Mouse (Mus musculus): ENCODE data around the gene 1700014D04Rik. TPM values are rescaled to one million over a fixed set of nuclear protein-coding genes. Genes with fewer than 3 reads are reported as not detected.
"Not testable (repeated sequence)": the region's sequence is repeated elsewhere in the genome, so short reads cannot be mapped to it uniquely, and the experiment has no call there.

The 1700014D04Rik gene
- under 1 TPM; 0.14 to 0.38 TPM for total RNA-seq (2021)

DNA sequence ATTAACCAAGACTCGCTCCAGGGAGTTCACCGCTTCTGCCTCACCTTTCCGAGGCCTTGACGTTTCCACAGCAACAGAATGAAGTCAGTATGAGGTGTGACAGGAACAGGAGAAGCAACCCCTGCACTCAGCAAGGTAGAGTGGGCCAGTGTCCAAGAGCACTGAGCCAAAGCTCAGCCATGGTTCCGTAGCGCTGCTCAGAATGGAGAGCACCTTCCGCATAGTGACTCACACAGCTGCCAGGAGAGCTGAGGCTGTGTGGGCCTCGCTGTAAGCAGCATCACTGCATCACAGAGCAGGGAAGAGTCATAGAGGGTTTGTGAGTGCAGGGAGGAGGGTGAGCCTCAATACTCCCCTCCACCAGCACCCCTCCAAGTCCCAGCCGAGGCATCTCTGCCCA lies at the start of gene 1700014D04Rik:
1700014D04Rik (minus strand) TSS at position 42 of the 400 bp plus-strand sequence.
- no peak for DNase-seq

DNA sequence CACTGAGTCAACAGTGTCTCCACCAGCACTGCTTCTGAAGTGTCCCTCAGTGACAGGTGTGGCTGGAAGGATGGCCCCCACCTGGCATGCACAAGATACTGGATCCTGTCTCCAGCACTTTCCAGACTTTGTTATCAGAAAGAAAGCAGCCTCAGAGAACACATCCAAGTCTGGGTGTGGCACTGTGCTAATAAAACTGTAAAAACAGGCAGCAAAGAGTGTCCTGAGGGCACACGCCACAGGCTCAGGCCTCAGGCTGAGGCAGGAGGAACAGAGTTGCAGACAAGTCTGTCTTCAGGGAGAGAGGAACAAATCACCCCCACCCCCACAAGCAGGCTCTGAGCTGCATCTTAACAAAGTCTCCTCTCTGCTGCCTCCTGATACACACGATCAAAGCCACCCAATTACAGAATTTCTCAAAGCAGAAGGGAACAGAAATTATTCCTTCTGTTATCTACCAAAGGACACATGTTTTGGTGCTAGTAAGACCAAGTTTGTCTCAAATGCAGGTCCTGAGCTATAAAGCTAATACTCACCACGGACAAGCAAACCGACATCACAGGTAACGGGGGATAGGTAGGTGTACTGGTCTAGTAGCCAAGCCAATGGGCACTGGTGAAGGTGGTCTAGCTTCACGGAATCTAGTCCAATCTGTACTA lies 49.4 kb upstream of the 1700014D04Rik start:
- DNase-seq = no peak

DNA sequence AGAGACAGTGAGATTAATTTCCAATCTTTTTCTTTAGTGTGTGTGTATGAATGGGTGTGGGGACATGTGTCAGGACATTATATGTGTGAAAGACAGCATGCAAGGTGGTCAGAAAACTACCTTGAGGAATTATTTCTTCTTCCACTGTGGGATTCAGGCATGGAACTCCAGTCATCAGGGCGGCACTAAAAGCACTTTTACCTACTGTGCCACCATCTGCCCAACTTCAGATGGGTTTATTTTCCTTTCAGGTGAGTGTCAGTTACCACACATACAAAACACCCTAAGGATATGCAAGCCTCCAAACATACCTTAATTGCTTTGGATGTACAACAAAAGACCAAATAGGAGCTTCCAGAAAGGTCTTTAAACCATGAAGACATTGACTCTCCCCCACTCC lies 48.2 kb upstream of the 1700014D04Rik start:
- DNase-seq = no peak

DNA sequence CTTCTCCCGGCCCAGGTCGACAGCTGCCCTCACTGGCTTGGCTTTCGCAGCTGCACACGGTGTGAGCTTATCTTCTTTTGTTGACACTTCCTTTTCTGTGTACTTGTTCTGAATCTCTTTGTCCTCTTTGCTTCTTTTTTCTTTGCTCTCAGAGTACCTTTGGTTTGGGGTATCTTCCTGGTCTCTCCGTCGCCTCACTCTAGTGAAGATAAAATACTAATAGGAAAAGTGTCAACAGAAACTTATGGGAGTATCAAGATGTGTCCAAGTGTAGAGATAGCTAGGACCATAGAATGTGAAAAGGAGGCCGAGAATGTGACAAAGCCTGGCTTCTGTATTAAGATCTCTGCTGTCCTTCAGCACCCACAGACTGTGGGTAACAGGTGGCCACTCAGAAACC lies 35.6 kb upstream of the 1700014D04Rik start, which contains the start of gene Gm49354:
Gm49354 (minus strand) TSS at position 101 of the 400 bp plus-strand sequence.
- no peak for DNase-seq

DNA sequence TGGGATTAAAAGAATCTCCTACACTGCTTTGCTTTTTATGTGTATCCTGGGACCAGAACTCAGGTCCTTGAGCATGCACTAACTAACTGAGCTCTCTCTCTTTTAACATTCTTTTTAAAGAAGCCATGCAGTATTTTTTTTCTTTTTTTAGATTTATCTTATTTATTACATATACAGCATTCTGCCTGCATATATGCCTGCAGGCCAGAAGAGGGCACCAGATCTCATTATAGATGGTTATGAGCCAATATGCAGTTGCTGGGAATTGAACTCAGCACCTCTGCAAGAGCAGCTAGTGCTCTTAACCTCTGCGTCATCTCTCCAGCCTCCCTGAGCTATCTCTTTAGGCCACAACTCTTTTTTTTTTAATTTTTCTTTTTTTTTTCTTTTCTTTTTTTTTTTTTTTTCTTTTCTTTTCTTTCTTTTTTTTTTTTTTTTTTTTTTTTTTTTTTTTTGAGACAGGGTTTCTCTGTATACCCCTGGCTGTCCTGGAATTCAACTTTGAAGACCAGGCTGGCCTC lies 33.3 kb upstream of the 1700014D04Rik start:
- not testable (repeated sequence) for DNase-seq

DNA sequence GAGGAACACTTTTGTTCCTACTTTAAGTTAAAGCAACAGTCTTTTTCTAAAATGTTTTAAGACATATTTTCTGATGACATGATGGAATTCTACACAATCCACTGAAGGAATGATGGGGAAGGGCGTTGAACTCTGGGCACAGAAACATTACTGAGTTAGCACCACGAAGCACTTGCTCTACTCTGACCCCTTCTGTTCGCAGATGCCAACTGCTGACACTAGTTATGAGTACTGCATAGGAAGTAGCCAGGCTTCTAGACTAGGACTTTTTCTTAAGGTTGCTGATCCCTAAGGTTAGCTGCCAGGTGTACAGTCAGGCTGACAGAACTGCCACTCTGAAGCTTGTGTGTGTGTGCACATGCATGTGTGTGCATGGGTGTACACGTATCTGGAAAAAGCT lies 32.7 kb upstream of the 1700014D04Rik start:
- no peak for DNase-seq

DNA sequence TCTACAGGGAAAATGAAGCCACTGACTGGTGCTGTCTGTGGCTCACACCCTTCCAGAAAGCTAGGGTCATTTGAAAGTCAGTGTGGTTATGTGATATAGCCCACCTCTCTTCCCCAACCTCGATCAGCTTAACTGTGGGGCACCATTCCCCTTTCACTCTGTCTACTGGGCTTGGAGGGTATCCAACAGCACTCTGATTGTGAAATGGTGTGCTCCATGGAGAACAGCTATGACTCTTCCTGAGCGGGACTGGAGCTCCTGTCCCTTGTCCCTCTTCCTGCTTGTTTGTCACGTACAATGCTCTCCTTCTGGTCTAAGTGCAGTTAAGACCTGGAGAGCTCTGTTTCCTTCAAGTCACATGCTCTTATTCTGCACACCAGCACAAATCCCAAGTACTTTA lies 28.6 kb upstream of the 1700014D04Rik start:
- no peak for DNase-seq

DNA sequence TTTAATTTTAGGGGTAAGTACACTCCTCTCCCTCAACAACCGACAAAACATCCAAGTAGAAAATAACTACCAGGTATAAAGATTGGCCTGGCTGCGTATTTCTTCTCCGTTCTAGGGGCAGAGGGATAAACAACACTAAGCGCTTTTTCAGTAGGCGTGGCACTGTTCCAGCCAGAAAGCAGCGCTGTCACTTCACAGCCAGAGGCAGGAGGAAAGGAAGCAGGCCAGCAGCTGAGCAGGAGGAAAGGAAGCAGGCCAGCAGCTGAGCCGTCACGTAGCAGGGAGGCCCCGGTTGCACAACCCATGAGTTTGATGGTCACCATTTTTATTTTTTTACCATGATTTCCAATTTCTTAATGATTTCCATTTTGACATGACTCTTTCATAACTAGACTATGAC lies 24.7 kb upstream of the 1700014D04Rik start:
- peak; percentile 88 for DNase-seq

DNA sequence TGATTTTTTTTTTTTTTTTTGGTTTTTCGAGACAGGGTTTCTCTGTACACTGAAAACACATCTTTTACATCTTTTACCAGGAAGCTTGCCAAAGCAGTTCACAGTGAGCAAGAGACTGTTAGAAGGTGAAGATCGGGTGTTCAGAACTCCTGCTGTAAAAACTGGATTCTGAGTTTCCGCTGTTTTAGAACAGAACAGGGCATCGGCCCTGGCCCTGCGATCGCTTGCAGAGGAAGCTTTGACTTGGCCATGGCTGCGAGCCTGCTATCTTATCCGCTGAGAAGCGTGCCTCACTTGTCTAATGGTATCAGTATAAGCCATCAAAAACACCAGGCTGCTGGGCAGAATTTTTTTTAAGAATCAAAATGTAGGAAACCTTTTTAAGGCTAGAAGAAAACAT lies 24.3 kb upstream of the 1700014D04Rik start:
- DNase-seq = no peak

DNA sequence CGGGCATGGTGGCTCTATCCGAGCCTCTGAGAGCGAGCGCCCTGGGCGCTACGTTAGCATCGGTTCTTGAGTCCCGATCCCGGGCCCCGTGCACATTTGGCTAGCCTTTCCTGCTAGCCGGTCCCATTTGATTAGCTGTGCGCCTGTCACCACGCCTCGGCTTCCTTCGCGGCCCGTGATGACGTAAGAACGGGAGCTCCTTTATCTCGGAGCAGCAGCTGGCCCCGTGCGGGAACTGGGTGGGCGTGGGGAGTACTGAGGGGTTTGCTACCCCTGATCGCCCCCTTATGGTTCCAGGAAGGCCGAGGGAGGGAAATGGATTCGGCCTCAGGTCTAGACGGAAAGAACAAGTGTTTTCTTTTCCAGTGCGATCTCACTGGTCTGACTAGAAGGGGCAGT lies 23.6 kb upstream of the 1700014D04Rik start:
- peak; percentile 89 for DNase-seq

DNA sequence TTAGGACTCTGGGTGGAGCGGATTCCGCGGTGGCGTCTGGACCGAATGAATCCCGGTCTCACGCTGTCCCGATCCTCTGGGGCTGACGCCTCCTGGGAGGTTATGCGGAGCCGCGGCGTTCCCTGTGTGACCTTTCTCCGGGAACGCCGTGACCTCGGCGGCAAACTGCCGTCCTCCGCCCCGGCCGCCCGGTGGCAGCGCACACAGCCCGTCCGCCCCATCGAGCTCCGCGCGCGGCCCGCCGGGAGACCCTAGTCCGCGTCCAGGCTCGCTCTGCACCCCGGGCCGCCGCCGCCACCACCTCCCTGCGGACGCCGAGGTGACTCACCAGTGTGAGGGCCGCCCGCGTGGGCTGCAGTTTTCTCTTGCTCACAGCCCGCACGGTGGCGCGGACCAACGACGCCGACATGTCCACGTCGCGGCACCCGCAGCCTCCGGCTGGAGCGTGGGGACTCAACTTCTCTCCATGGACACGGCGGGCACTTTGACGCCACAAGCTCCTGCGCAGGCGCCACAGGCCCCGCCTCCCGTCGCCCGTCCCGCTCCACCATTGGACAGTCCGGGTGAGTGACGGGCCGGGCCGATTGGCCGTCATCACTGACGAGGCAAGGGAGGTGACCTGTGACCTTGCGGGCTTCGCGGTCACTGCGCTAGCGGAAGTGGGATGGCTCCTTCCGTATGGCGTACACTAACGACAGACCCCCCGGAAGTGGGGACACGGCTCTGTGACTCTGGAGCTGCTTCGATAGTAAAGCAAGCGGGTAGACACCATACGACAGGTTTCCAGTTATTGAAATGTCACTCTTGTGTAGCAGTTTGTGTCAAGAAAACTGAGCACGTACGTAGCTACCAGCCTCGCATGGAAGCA lies 23.0 kb upstream of the 1700014D04Rik start, which contains the start of gene Isca1:
Isca1 (minus strand) TSS at position 515 of the 868 bp plus-strand sequence.
- peak; percentile 100 for DNase-seq

DNA sequence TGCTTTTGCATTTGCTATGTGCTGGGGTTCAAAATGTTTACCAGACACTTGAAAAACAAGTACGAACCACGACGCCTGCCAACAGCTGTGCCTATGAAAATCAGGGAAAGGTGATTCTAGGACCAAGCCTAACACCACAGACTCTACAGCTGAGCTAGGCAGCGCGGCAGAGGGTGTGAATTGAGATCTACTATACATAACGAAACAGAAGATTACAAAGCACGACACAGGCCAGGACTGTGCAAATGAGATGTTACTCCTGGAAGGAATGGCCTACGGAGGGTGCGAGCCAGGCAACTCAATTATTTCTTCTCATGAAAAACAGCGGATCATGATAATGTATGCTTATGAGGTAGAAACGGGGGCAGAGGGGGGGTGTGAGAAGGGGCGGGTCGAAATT lies 22.0 kb upstream of the 1700014D04Rik start:
- DNase-seq = no peak

DNA sequence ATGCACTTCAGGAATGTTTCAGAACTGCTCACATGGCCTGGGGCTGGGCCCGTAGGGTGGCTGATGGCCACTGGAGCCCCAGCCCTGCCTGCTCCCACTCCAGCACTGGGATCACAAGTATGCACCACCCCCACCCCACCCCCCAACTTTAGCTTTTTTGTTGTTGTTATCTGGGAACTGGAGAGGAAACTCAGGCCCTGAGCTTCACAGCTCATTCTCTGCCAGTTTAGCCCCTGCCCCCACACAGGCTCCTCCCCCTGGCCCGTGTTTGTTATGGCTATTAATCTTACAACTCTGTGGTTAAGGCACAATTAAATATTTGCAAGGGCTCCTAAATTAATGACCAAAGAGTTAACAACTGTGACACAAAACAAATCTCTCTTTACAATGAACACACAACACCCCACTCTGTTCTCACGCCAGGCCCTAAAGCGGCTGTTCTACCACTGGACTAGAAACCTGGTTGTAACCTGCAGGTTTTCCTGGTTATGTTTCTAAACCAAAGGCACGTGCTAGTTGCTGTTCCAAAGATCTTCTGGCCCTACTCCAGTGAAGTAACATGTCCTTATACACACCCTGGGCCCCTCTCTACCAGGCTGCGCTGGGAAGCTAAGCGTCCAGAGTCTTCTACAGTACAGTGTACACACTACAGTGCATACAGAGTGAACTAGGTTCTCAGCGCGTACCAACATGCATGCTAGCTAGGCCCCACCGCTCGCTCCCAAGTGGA lies 20.4 kb upstream of the 1700014D04Rik start:
- peak; percentile 29 for DNase-seq

DNA sequence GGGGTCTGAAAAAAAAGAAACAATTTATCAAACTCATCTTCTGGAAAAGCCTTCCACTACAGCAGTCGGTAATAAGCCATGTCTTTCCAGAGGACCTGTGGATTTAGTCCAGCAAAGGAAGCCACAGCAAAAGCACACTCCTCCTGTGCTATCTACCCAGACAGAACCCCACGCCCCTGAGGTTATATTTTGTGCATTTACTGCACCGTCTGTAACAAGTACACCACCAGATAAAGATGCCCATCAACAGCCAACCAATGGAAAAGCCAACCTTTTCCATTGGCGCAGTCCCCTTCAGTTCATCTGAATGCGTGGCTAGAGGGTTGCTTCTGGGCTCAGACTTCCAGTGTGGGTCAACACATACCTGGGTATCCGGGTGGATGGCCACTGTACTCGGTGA lies 16.2 kb upstream of the 1700014D04Rik start:
- no peak for DNase-seq

DNA sequence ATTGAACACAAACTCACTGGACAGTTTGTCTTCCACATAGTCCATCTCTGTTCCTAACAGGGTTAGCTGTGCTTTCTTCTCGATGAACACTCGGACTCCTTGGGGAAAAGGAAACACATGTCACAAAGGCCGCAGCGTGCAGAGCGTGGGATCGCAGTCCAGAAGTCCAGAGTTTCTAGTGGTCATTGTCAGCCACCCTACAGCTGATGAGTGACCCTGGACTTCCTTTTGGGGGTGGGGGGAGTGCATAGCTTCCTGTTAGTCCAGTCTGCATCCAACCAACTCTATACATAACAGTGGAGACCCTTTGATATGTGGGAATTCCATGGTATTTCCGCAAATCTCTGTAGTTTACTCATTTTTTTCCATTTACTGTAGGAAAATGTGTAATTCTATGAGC lies 10.4 kb upstream of the 1700014D04Rik start:
- no peak for DNase-seq

DNA sequence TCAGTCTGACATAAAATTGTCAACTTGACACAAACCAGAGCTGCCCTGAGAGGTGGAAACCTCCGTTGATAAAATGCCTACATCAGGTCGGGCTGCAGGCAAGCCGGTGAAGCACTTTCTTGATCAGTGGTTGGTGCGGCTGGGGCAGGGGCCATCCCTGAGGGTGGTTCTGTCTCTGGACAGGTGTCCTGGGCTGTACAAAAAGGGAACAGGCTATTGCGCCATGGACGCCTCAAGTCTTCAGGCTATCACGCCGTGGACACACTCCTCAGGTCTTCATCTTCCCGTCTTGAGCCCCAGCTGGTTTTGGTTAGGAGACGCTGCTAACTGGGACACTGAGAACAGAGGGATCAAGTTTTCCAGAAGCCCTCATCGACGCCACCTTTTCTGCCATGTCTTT lies 3.8 kb upstream of the 1700014D04Rik start:
- DNase-seq = no peak

DNA sequence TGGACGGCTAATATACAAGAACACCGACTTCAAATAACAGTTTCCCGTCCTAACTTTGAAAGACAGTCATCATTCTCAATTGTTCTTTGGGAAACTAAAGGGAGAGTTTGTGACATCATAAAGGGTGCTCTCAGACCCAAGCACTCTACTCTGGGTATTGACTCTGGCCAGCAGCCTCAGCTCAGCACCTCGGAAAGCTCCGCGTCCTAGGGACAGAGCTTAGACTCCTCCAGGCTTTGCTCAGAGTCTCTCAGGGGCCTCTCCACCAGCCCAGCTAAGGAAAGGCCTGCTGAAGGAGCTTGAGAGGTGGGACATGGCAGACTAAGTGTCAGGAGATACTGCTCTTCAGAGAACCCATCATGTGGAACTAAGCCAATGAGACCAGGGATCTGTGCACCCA lies 388 bp downstream of the 1700014D04Rik start:
- peak; percentile 40 for DNase-seq

DNA sequence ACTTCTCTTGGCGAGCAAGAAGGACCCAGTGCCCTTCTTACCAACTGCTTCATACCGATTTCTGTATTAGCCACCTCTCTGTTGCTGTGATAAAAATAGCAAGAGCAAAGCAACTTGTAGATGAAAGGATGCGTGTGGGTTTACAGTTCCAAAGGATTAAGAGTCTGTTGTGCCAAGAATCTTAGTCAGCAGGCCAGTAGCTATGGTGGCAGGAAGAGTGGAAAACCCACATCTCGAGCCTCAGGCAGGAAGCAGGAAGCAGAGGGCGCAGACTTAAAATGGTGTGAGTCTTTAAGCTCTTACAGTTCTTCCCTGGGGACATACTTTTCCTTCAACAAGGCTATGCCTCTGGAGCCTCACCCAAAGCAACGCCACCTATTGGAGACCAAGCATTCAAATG lies 1.1 kb downstream of the 1700014D04Rik start:
- no peak for DNase-seq

DNA sequence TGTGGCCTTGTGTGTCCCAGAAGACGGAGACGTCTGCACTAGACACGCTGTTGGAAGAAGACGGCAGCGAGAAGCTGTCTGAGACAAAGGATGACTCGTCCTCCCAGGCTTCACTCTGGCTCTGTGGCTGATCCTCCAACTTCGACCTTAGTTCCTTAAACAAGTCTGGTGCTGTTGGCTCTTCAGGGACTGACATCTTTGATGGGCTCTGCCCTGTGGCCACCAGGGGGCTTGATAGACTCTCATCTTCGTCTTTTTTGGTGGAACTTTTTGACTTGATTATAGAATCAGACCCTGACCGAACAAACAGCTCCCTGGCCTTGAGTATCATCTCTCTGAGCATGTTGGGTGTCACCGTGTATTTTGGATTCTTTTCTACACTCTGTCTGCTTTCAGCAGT lies 4.9 kb downstream of the 1700014D04Rik start:
- DNase-seq = peak; percentile 46

DNA sequence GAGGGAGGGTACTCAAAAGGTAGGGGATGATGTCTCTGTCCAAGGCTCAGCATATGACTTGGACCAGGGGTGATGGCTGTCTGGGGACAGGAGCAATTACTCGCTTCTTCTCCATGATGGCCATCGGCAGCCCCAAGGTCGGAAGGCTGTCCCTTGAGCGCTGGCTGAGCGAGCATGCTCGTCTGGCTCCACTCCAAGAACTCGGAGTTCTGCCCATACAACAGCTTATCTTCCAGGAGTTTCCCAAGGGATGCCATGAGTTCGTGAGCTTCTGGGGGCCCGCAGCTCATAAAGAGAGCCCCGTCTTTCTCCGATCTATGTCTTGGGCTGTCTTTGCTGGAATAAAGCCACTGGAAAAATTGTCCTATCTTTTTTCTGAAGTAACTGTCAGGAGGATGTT lies 5.5 kb downstream of the 1700014D04Rik start:
- DNase-seq = peak; percentile 67

DNA sequence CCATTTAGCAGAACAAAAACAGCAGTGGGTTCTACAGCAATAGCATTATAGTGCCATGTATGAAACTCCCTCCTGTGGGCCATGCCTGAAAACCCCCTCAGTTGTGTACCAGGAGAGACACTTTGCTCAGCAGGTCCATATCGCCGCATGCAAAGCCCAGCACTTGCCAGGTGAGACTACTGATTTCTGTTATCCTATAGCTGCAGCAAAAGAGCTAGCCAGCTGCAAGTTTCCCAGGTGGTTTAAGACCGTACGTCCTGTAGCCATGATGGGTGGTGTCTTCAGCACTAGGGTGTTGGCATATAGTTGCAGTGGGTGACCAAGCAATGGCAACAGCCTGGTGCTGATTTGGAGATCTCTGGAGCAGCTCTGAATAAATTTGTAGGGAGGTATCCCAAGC lies 7.2 kb downstream of the 1700014D04Rik start:
- no peak for DNase-seq

DNA sequence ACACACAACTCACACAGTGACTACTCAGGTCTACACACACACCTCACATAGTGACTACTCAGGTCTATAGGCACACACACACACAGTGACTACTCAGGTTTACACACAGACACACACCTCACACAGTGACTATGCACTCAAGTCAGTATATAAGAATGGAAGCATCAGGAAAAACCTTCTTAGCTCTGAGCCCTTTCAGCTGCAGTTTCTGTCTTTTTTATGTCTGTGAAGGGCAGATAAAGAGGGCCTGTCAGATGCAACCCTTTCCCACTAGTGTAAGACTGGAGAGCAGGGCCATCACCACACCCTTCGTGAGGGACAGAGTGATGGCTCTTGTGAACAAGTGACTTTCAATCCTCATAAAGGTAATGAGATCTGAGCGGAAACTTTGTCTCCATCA lies 8.1 kb downstream of the 1700014D04Rik start:
- DNase-seq = no peak

DNA sequence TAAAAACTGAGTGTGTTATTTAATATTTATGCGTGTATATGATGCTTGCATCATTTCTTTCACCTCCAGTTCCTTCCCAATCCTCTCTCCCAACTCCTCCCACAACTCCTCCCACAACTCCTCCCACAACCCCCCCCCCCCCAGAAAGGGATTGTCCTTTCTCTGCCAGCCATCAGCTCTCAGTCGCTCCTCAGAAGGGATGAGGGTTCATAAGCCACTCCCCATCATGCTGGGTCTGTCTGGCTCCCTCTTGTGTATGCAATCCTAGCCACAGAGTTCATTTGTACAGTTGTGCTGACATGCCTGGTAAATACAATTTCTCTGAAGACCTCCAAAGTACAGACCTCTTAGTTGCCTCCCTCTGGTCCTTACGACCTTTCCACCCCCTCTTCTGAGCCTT lies 11.4 kb downstream of the 1700014D04Rik start:
- no peak for DNase-seq

All from heart, postnatal 4 days (tissue).